In genomic region chr4:132077445-132077844, GRCm38 (mm10) we compare ENCODE assay signal across 9 mouse cellular contexts. TPM values are rescaled to one million over a fixed set of nuclear protein-coding genes. Genes with fewer than 3 reads are reported as not detected.
DNase-seq lines count a peak whose midpoint lies in the region; ATAC-seq and TF ChIP-seq lines count a peak whose summit lies in the region.
"Had no signal": no experiment of that assay in that cellular context is flagged by ENCODE, and none has a peak within 500 bp of the region (broad histone marks: within the 10 kb centered on the region; RNA-seq: fewer than 3 reads in every experiment).

No protein-coding gene starts in this region.

- no peak for DNase-seq in kidney, postnatal 0 days (ENCODE audit: low spot score)
- no peak for DNase-seq in kidney, postnatal 14 days
- DNase-seq in c-Kit-negative CD71-positive TER-119-positive erythroid progenitor cells, embryonic 14.5 days (ENCODE audit: low read depth, low spot score) = peak; percentile 90
- DNase-seq in midbrain, embryonic 11.5 days (ENCODE audit: low spot score, missing footprints) = no peak
- DNase-seq: cerebellum, postnatal 10 days had no signal

- no peak overlapping the region for H3K9ac ChIP-seq in kidney, postnatal 0 days (ENCODE audit: low read depth, low read length)
- H3K9ac ChIP-seq in intestine, postnatal 0 days (ENCODE audit: low read depth, low read length) = no peak overlapping the region
- no peak overlapping the region for H3K9ac ChIP-seq in stomach, embryonic 15.5 days
- H3K9ac ChIP-seq in midbrain, embryonic 11.5 days (ENCODE audit: low read length) = no peak overlapping the region
- no peak overlapping the region for H3K9ac ChIP-seq in forebrain, embryonic 12.5 days

- ATAC-seq in kidney, postnatal 0 days (replicated peaks; ENCODE audit: low FRiP score, low read depth) = no peak
- ATAC-seq in intestine, postnatal 0 days = no peak
- peak; percentile 44 for ATAC-seq in stomach, embryonic 15.5 days (ENCODE audit: insufficient read depth, low FRiP score, low read depth)
- no peak for ATAC-seq in midbrain, embryonic 11.5 days (ENCODE audit: low FRiP score)
- ATAC-seq in forebrain, embryonic 12.5 days (ENCODE audit: low FRiP score) = no peak

- no peak overlapping the region for H3K4me3 ChIP-seq in kidney, postnatal 0 days (replicated peaks; ENCODE audit: low read depth, low read length)
- H3K4me3 ChIP-seq in intestine, postnatal 0 days (ENCODE audit: low read depth, low read length) = no peak overlapping the region
- H3K4me3 ChIP-seq in stomach, embryonic 15.5 days (replicated peaks) = no peak overlapping the region
- H3K4me3 ChIP-seq in midbrain, embryonic 11.5 days (ENCODE audit: low read depth, low read length) = no peak overlapping the region
- H3K4me3 ChIP-seq in forebrain, embryonic 12.5 days (replicated peaks) = no peak overlapping the region

- 65% methylated on average over 7 of the region's 7 CpGs for WGBS in kidney, postnatal 0 days
- 60% methylated on average over 7 of the region's 7 CpGs for WGBS in intestine, postnatal 0 days
- 61% methylated on average over 7 of the region's 7 CpGs for WGBS in stomach, embryonic 15.5 days
- WGBS in midbrain, embryonic 11.5 days = 68% methylated on average over 7 of the region's 7 CpGs
- 80% methylated on average over 7 of the region's 7 CpGs for WGBS in forebrain, embryonic 12.5 days

- TF ChIP-seq CTCF in kidney, postnatal 0 days (IDR thresholded peaks at IDR 0.05; ENCODE audit: low read depth) = no peak
- TF ChIP-seq CTCF in intestine, postnatal 0 days (IDR thresholded peaks at IDR 0.05; ENCODE audit: low read depth) = no peak

- H3K27me3 ChIP-seq in kidney, postnatal 0 days (ENCODE audit: insufficient read depth, low read length) = no peaks in the 10 kb centered on the region
- H3K27me3 ChIP-seq in intestine, postnatal 0 days (replicated peaks; ENCODE audit: control insufficient read depth, insufficient read depth, low read length) = no peaks in the 10 kb centered on the region
- H3K27me3 ChIP-seq in stomach, embryonic 15.5 days (replicated peaks) = no peaks in the 10 kb centered on the region
- peaks cover 17% of the 10 kb centered on the region for H3K27me3 ChIP-seq in midbrain, embryonic 11.5 days (ENCODE audit: control insufficient read depth, insufficient read depth, low read length)
- peaks cover 73% of the 10 kb centered on the region for H3K27me3 ChIP-seq in forebrain, embryonic 12.5 days

- 0 out of 2 replicates have a peak, but pooled peaks cover 8% of the 10 kb centered on the region for H3K4me1 ChIP-seq in kidney, postnatal 0 days (replicated peaks; ENCODE audit: insufficient read depth, low read length)
- H3K4me1 ChIP-seq in intestine, postnatal 0 days (replicated peaks; ENCODE audit: control insufficient read depth, insufficient read depth, low read length) = 0 out of 2 replicates have a peak, but pooled peaks cover 4% of the 10 kb centered on the region
- 0 out of 2 replicates have a peak, but pooled peaks cover 14% of the 10 kb centered on the region for H3K4me1 ChIP-seq in stomach, embryonic 15.5 days
- peaks cover 18% of the 10 kb centered on the region for H3K4me1 ChIP-seq in midbrain, embryonic 11.5 days (ENCODE audit: control insufficient read depth, insufficient read depth, low read length)
- peaks cover 33% of the 10 kb centered on the region for H3K4me1 ChIP-seq in forebrain, embryonic 12.5 days

- H3K27ac ChIP-seq in kidney, postnatal 0 days = peak overlapping the region; percentile 72; the same call in 1 of the 2 replicates
- peak overlapping the region; percentile 41; the same call in 1 of the 2 replicates for H3K27ac ChIP-seq in intestine, postnatal 0 days (ENCODE audit: low read depth, low read length)
- H3K27ac ChIP-seq in stomach, embryonic 15.5 days = peak overlapping the region; percentile 79
- no peak overlapping the region for H3K27ac ChIP-seq in midbrain, embryonic 11.5 days (ENCODE audit: low read depth, low read length)
- no peak overlapping the region for H3K27ac ChIP-seq in forebrain, embryonic 12.5 days

- no peaks in the 10 kb centered on the region for H3K9me3 ChIP-seq in kidney, postnatal 0 days (replicated peaks; ENCODE audit: low read length)
- H3K9me3 ChIP-seq in intestine, postnatal 0 days (ENCODE audit: control insufficient read depth) = no peaks in the 10 kb centered on the region
- no peaks in the 10 kb centered on the region for H3K9me3 ChIP-seq in stomach, embryonic 15.5 days
- no peaks in the 10 kb centered on the region for H3K9me3 ChIP-seq in midbrain, embryonic 11.5 days (ENCODE audit: control insufficient read depth, low read length)
- no peaks in the 10 kb centered on the region for H3K9me3 ChIP-seq in forebrain, embryonic 12.5 days

- H3K36me3 ChIP-seq in kidney, postnatal 0 days (ENCODE audit: insufficient read depth, low read length) = no peaks in the 10 kb centered on the region
- no peaks in the 10 kb centered on the region for H3K36me3 ChIP-seq in intestine, postnatal 0 days (ENCODE audit: control insufficient read depth, insufficient read depth)
- H3K36me3 ChIP-seq in stomach, embryonic 15.5 days = no peaks in the 10 kb centered on the region
- H3K36me3 ChIP-seq in midbrain, embryonic 11.5 days (ENCODE audit: control insufficient read depth, insufficient read depth, low read length) = no peaks in the 10 kb centered on the region
- no peaks in the 10 kb centered on the region for H3K36me3 ChIP-seq in forebrain, embryonic 12.5 days (replicated peaks)

- H3K4me2 ChIP-seq in kidney, postnatal 0 days (ENCODE audit: low read length) = 0 out of 2 replicates have a peak overlapping the region, but pooled peaks have one; percentile 6
- H3K4me2 ChIP-seq in intestine, postnatal 0 days (replicated peaks; ENCODE audit: low read depth) = no peak overlapping the region
- peak overlapping the region; percentile 39; the same call in 1 of the 2 replicates for H3K4me2 ChIP-seq in stomach, embryonic 15.5 days
- no peak overlapping the region for H3K4me2 ChIP-seq in midbrain, embryonic 11.5 days
- H3K4me2 ChIP-seq in forebrain, embryonic 12.5 days = no peak overlapping the region

RNA-seq across cellular contexts. Expression of gene Epb41, which starts 2.3 kb away (rescaled TPM):
- polyA plus RNA-seq in kidney, postnatal 0 days (2015; fragmentation: Nextera tagmentation; extraction: Ambion mirVana) = 42.3 and 44.6 TPM in 2 replicates
- polyA plus RNA-seq in intestine, postnatal 0 days (2015; fragmentation: Nextera tagmentation; extraction: Ambion mirVana) = 22.2 TPM in 2 replicates
- polyA plus RNA-seq in stomach, embryonic 15.5 days (2015; fragmentation: Nextera tagmentation; extraction: Ambion mirVana) = 54.9 and 57.8 TPM in 2 replicates
- 210 and 230 TPM in 2 replicates for polyA plus RNA-seq in midbrain, embryonic 11.5 days (2014; fragmentation: Nextera tagmentation; extraction: Ambion mirVana)
- polyA plus RNA-seq in forebrain, embryonic 12.5 days (2016; fragmentation: Nextera tagmentation; extraction: Ambion mirVana) = 136 and 158 TPM in 2 replicates

RNA-seq across cellular contexts. Expression of gene Gm10300, which starts 2.9 kb away (rescaled TPM):
- 0.08 and 0.17 TPM in 2 replicates for polyA plus RNA-seq in kidney, postnatal 0 days (2015; fragmentation: Nextera tagmentation; extraction: Ambion mirVana)
- 0.08 and 0.09 TPM in 2 replicates for polyA plus RNA-seq in intestine, postnatal 0 days (2015; fragmentation: Nextera tagmentation; extraction: Ambion mirVana)
- 0.13 TPM in 1 of 2 replicates, not detected in the other for polyA plus RNA-seq in stomach, embryonic 15.5 days (2015; fragmentation: Nextera tagmentation; extraction: Ambion mirVana)
- 0.07 TPM in 1 of 2 replicates, not detected in the other for polyA plus RNA-seq in midbrain, embryonic 11.5 days (2014; fragmentation: Nextera tagmentation; extraction: Ambion mirVana)
- 0.08 TPM in 1 of 2 replicates, not detected in the other for polyA plus RNA-seq in forebrain, embryonic 12.5 days (2016; fragmentation: Nextera tagmentation; extraction: Ambion mirVana)
- polyA plus RNA-seq: midbrain, embryonic 14.5 days had no signal

Comparison
In these comparisons a context has a peak if more than half of its experiments do, and no peak if none do; other contexts are left out.
1. H3K27ac ChIP-seq: peak in kidney, postnatal 0 days (single experiment), intestine, postnatal 0 days (single experiment) and stomach, embryonic 15.5 days (single experiment); none in midbrain, embryonic 11.5 days (single experiment) and forebrain, embryonic 12.5 days (single experiment).
2. H3K4me2 ChIP-seq: peak in kidney, postnatal 0 days (single experiment) and stomach, embryonic 15.5 days (single experiment); none in intestine, postnatal 0 days (single experiment), midbrain, embryonic 11.5 days (single experiment) and forebrain, embryonic 12.5 days (single experiment).